Mouse (Mus musculus) forebrain, embryonic 14.5 days (tissue): ENCODE data around the gene Cul1. TPM values are rescaled to one million over a fixed set of nuclear protein-coding genes. Genes with fewer than 3 reads are reported as not detected.
"Not testable (repeated sequence)": the region's sequence is repeated elsewhere in the genome, so short reads cannot be mapped to it uniquely, and the experiment has no call there.

ENCODE experiments used
- ATAC-seq: fragments of 200-750 bp; cut with Nextera tagmentation; 2 replicates; pipeline ENCODE4 v1.8.0; 2017; ENCODE audit warnings: mild to moderate bottlenecking, moderate library complexity
- DNase-seq: peaks from one replicate; pipeline ENCODE4 v3.0.0-alpha.2; 2015; ENCODE audit warnings: low spot score
- H3K27ac ChIP-seq: fragments of 300-500 bp; sonication (generic); 2 replicates; pipeline ENCODE4 v1.5.1; 2014; ENCODE audit warnings: low read depth, mild to moderate bottlenecking, control low read depth, low read length, moderate library complexity
- H3K27me3 ChIP-seq: fragments of 300-500 bp; sonication (generic); replicated peaks from 2 replicates; pipeline ENCODE4 v1.6.1; 2014; ENCODE audit warnings: low read length, control low read depth, mixed read lengths; ENCODE audit not compliant: control insufficient read depth, insufficient read depth
- H3K36me3 ChIP-seq: fragments of 300-500 bp; sonication (generic); 2 replicates; pipeline ENCODE4 v1.6.1; 2014; ENCODE audit warnings: low read length, control low read depth; ENCODE audit not compliant: control insufficient read depth, insufficient read depth
- H3K4me1 ChIP-seq: fragments of 300-500 bp; sonication (generic); 2 replicates; pipeline ENCODE4 v1.6.1; 2014; ENCODE audit warnings: antibody characterized with exemption, low read length, control low read depth; ENCODE audit not compliant: control insufficient read depth, insufficient read depth
- H3K4me2 ChIP-seq: fragments of 300-500 bp; sonication (generic); 2 replicates; pipeline ENCODE4 v1.6.1; 2014; ENCODE audit warnings: mild to moderate bottlenecking, control low read depth, low read length
- H3K4me3 ChIP-seq: fragments of 300-500 bp; sonication (generic); 2 replicates; pipeline ENCODE4 v1.5.1; 2014; ENCODE audit warnings: low read depth, low read length, control low read depth
- H3K9ac ChIP-seq: fragments of 300-500 bp; sonication (generic); 2 replicates; pipeline ENCODE4 v1.6.1; 2014; ENCODE audit warnings: mild to moderate bottlenecking, low read length, control low read depth, moderate library complexity
- H3K9me3 ChIP-seq: fragments of 300-500 bp; sonication (generic); replicated peaks from 2 replicates; pipeline ENCODE4 v1.6.1; 2016; ENCODE audit warnings: low read length, control low read depth, mixed read lengths; ENCODE audit not compliant: control insufficient read depth
- WGBS: fragments of 180-500 bp; shearing (Covaris S2); extraction: QIAGEN DNeasy Blood & Tissue Kit; methylation state at CpG from one replicate; pipeline ENCODE4 v1.1.7; 2014; 5-methylcytosine and 5-hydroxymethylcytosine counted together
- polyA plus RNA-seq: library from polyadenylated mRNA; unstranded; fragments of >200 nt; fragmentation: Nextera tagmentation; extraction: Ambion mirVana; gene quantifications from 2 replicates; pipeline ENCODE4 v1.2.1, GENCODE M21; 2014

The Cul1 gene
- polyA plus RNA-seq, 1 experiment from 2014 or later = 161 TPM

- not testable (repeated sequence) for H3K4me3 ChIP-seq, DNase-seq, H3K36me3 ChIP-seq, ATAC-seq, H3K4me2 ChIP-seq, H3K9me3 ChIP-seq, H3K27me3 ChIP-seq, H3K4me1 ChIP-seq, H3K27ac ChIP-seq, H3K9ac ChIP-seq
- 95% methylated on average over 11 of the region's 12 CpGs for WGBS
Measured at GRCm38 (mm10) chr6:47432795-47433194, 20.4 kb upstream of the Cul1 start.

- 81% methylated on average over 2 of the region's 2 CpGs for WGBS
- Histone ChIP-seq H3K36me3 (no peaks in the 10 kb centered on the region), H3K4me1 (no peaks in the 10 kb centered on the region), H3K9ac (no peak overlapping the region), H3K4me2 (no peak overlapping the region), H3K27me3 (no peaks in the 10 kb centered on the region), H3K27ac (no peak overlapping the region), H3K9me3 (no peaks in the 10 kb centered on the region), H3K4me3 (no peak overlapping the region)
- ATAC-seq = no peak
- DNase-seq = no peak
Measured at GRCm38 (mm10) chr6:47440080-47440479, 13.1 kb upstream of the Cul1 start.

- H3K27ac ChIP-seq = no peak overlapping the region
- no peak overlapping the region for H3K4me3 ChIP-seq
- H3K9me3 ChIP-seq = no peaks in the 10 kb centered on the region
- no peaks in the 10 kb centered on the region for H3K4me1 ChIP-seq
- H3K9ac ChIP-seq = no peak overlapping the region
- DNase-seq (no peak), ATAC-seq (no peak)
- WGBS = 90% methylated on average over 1 of the region's 1 CpGs
- H3K36me3 ChIP-seq = no peaks in the 10 kb centered on the region
- H3K4me2 ChIP-seq = no peak overlapping the region
- no peaks in the 10 kb centered on the region for H3K27me3 ChIP-seq
Measured at GRCm38 (mm10) chr6:47447658-47448057, 5.5 kb upstream of the Cul1 start.

- H3K27ac ChIP-seq = peak overlapping the region; percentile 97
- peak overlapping the region; percentile 97 for H3K4me3 ChIP-seq
- under 1% methylated on average over 29 of the region's 42 CpGs for WGBS
- no peaks in the 10 kb centered on the region for H3K36me3 ChIP-seq
- H3K9ac ChIP-seq = peak overlapping the region; percentile 100
- peak; percentile 74 for DNase-seq
- peaks cover 22% of the 10 kb centered on the region for H3K4me1 ChIP-seq
- ATAC-seq = peak; percentile 68
- peak overlapping the region; percentile 85 for H3K4me2 ChIP-seq
- H3K9me3 ChIP-seq = no peaks in the 10 kb centered on the region
- H3K27me3 ChIP-seq = no peaks in the 10 kb centered on the region
Measured at GRCm38 (mm10) chr6:47453522-47454130, 428 bp downstream of the Cul1 start.

- Histone ChIP-seq H3K27ac (peak overlapping the region; percentile 97), H3K9me3 (no peaks in the 10 kb centered on the region), H3K4me3 (peak overlapping the region; percentile 97), H3K4me1 (peaks cover 22% of the 10 kb centered on the region), H3K27me3 (no peaks in the 10 kb centered on the region), H3K9ac (peak overlapping the region; percentile 100), H3K36me3 (no peaks in the 10 kb centered on the region), H3K4me2 (peak overlapping the region; percentile 85)
- DNase-seq (peak; percentile 64), ATAC-seq (peak; percentile 90)
- WGBS = under 1% methylated on average over 39 of the region's 72 CpGs
Measured at GRCm38 (mm10) chr6:47454131-47454574, 955 bp downstream of the Cul1 start.

GRCm38 (mm10) chr6:47454575-47455571 lies 1.7 kb downstream of the Cul1 start:
- H3K9ac ChIP-seq = peak overlapping the region; percentile 100
- WGBS = under 1% methylated on average over 75 of the region's 79 CpGs

GRCm38 (mm10) chr6:47455843-47456242 lies 2.6 kb downstream of the Cul1 start:
- Histone ChIP-seq H3K4me1 (peaks cover 22% of the 10 kb centered on the region), H3K27ac (no peak overlapping the region), H3K4me3 (peak overlapping the region; percentile 97), H3K4me2 (peak overlapping the region; percentile 85), H3K9ac (peak overlapping the region; percentile 100), H3K9me3 (no peaks in the 10 kb centered on the region), H3K36me3 (no peaks in the 10 kb centered on the region), H3K27me3 (no peaks in the 10 kb centered on the region)
- WGBS = 54% methylated on average over 1 of the region's 1 CpGs
- DNase-seq = peak; percentile 6
- ATAC-seq = no peak

More at GRCm38 (mm10) chr6:47454575-47455571, 1.7 kb downstream of the Cul1 start:
- peak; percentile 64 for DNase-seq
- H3K36me3 ChIP-seq = no peaks in the 10 kb centered on the region
- H3K27me3 ChIP-seq = no peaks in the 10 kb centered on the region
- peak overlapping the region; percentile 85 for H3K4me2 ChIP-seq
- peaks cover 22% of the 10 kb centered on the region for H3K4me1 ChIP-seq
- H3K9me3 ChIP-seq = no peaks in the 10 kb centered on the region
- H3K4me3 ChIP-seq = peak overlapping the region; percentile 97
- H3K27ac ChIP-seq = peak overlapping the region; percentile 97
- peak; percentile 72 for ATAC-seq

GRCm38 (mm10) chr6:47456853-47457252 lies 3.7 kb downstream of the Cul1 start:
- no peaks in the 10 kb centered on the region for H3K9me3 ChIP-seq
- H3K27ac ChIP-seq = no peak overlapping the region
- H3K27me3 ChIP-seq = no peaks in the 10 kb centered on the region
- DNase-seq (no peak), ATAC-seq (no peak)
- H3K4me3 ChIP-seq = no peak overlapping the region
- no peaks in the 10 kb centered on the region for H3K36me3 ChIP-seq
- no peak overlapping the region for H3K9ac ChIP-seq
- WGBS = 60% methylated on average over 2 of the region's 2 CpGs
- no peak overlapping the region for H3K4me2 ChIP-seq
- peaks cover 22% of the 10 kb centered on the region for H3K4me1 ChIP-seq
